18 mouse cellular contexts compared by ENCODE assay signal in genomic region chr3:14944706-14945105, GRCm38 (mm10).
"Had no signal": no experiment of that assay in that cellular context is flagged by ENCODE, and none has a peak within 500 bp of the region (broad histone marks: within the 10 kb centered on the region; RNA-seq: fewer than 3 reads in every experiment).

No protein-coding gene starts in this region.

- H3K36me3 ChIP-seq: limb, embryonic 12.5 days; midbrain, embryonic 10.5 days; neural tube, embryonic 15.5 days had no signal

- H3K27ac ChIP-seq: kidney, postnatal 0 days; layer of hippocampus, adult 2 months; limb, embryonic 12.5 days; midbrain, embryonic 10.5 days; neural tube, embryonic 15.5 days had no signal

- DNase-seq: kidney, adult 9 months; kidney, postnatal 4 days; lung, adult 2 months; lung, postnatal 4 days; midbrain, embryonic 14.5 days; right cerebral cortex, postnatal 4 days; spleen, adult 18-20 months; thymus, adult 18-20 months; thymus, postnatal 14 days had no signal

- ATAC-seq: inflammation-experienced regulatory T-cells, adult 6 months; intestine, postnatal 0 days; lung, postnatal 0 days had no signal

- H3K27me3 ChIP-seq: limb, embryonic 12.5 days; neural tube, embryonic 15.5 days had no signal

- H3K9ac ChIP-seq: limb, embryonic 12.5 days; neural tube, embryonic 15.5 days had no signal

- H3K4me2 ChIP-seq: limb, embryonic 12.5 days; neural tube, embryonic 15.5 days had no signal

- H3K4me3 ChIP-seq: layer of hippocampus, adult 2 months; limb, embryonic 12.5 days; midbrain, embryonic 10.5 days; myocyte; neural tube, embryonic 15.5 days had no signal

- H3K9me3 ChIP-seq: limb, embryonic 12.5 days; midbrain, embryonic 10.5 days; neural tube, embryonic 15.5 days had no signal

- H3K4me1 ChIP-seq: limb, embryonic 12.5 days; midbrain, embryonic 10.5 days; neural tube, embryonic 15.5 days had no signal
